Mouse (Mus musculus) neural tube, embryonic 14.5 days (tissue): ENCODE data around the gene Enpp5. TPM values are rescaled to one million over a fixed set of nuclear protein-coding genes. Genes with fewer than 3 reads are reported as not detected.

Experiments
- ATAC-seq: fragments of 200-750 bp; cut with Nextera tagmentation; 2 replicates; pipeline ENCODE4 v1.8.0; 2017; ENCODE audit warnings: low read depth, mild to moderate bottlenecking, moderate TSS enrichment, moderate library complexity
- H3K27ac ChIP-seq: fragments of 300-500 bp; sonication (generic); 2 replicates; pipeline ENCODE4 v1.5.1; 2014; ENCODE audit warnings: low read depth, mild to moderate bottlenecking, control low read depth, low read length, moderate library complexity, mixed read lengths
- H3K27me3 ChIP-seq: fragments of 300-500 bp; sonication (generic); 2 replicates; pipeline ENCODE4 v1.6.1; 2014; ENCODE audit warnings: low read length; ENCODE audit not compliant: control insufficient read depth, insufficient read depth
- H3K36me3 ChIP-seq: fragments of 300-500 bp; sonication (generic); 2 replicates; pipeline ENCODE4 v1.6.1; 2014; ENCODE audit warnings: low read length, mixed read lengths; ENCODE audit not compliant: control insufficient read depth, insufficient read depth
- H3K4me1 ChIP-seq: fragments of 300-500 bp; sonication (generic); 2 replicates; pipeline ENCODE4 v1.6.1; 2014; ENCODE audit warnings: low read length; ENCODE audit not compliant: control insufficient read depth, insufficient read depth
- H3K4me2 ChIP-seq: fragments of 300-500 bp; sonication (generic); 2 replicates; pipeline ENCODE4 v1.6.1; 2014; ENCODE audit warnings: mild to moderate bottlenecking, low read depth, low read length, control low read depth
- H3K4me3 ChIP-seq: fragments of 300-500 bp; sonication (generic); 2 replicates; pipeline ENCODE4 v1.5.1; 2014; ENCODE audit warnings: low read depth, low read length, control low read depth, mixed read lengths
- H3K9ac ChIP-seq: fragments of 300-500 bp; sonication (generic); replicated peaks from 2 replicates; pipeline ENCODE4 v1.6.1; 2014; ENCODE audit warnings: low read depth, mild to moderate bottlenecking, control low read depth, low read length, mixed read lengths
- H3K9me3 ChIP-seq: fragments of 300-500 bp; sonication (generic); 2 replicates; pipeline ENCODE4 v1.6.1; 2016; ENCODE audit warnings: low read length; ENCODE audit not compliant: control insufficient read depth
- WGBS: fragments of 180-500 bp; shearing (Covaris S2); extraction: QIAGEN DNeasy Blood & Tissue Kit; methylation state at CpG from one replicate; pipeline ENCODE4 v1.1.7; 2014; 5-methylcytosine and 5-hydroxymethylcytosine counted together
- polyA plus RNA-seq: library from polyadenylated mRNA; unstranded; fragments of >200 nt; fragmentation: Nextera tagmentation; extraction: Ambion mirVana; gene quantifications from 2 replicates; pipeline ENCODE4 v1.2.1, GENCODE M21; 2014

The Enpp5 gene
- polyA plus RNA-seq, 1 experiment from 2014 or later: 103 TPM

GRCm38 (mm10) chr17:44136018-44136417 is 57.4 kb downstream of the Enpp5 start:
- H3K27ac ChIP-seq: no peak overlapping the region
- 85% methylated on average over 8 of the region's 8 CpGs for WGBS
- no peak for ATAC-seq

More at GRCm38 (mm10) chr17:44136018-44136417, 57.4 kb downstream of the Enpp5 start:
- H3K9me3 ChIP-seq: no peaks in the 10 kb centered on the region
- no peaks in the 10 kb centered on the region for H3K36me3 ChIP-seq
- no peak overlapping the region for H3K9ac ChIP-seq
- no peaks in the 10 kb centered on the region for H3K27me3 ChIP-seq
- no peaks in the 10 kb centered on the region for H3K4me1 ChIP-seq
- no peak overlapping the region for H3K4me2 ChIP-seq
- H3K4me3 ChIP-seq: no peak overlapping the region

Other genes starting within 250 kb of the Enpp5 start
- 6.9 and 7.6 TPM in 2 replicates for gene Enpp4, start 27.0 kb downstream of the Enpp5 start, polyA plus RNA-seq
- 0.17 and 0.35 TPM in 2 replicates for gene Clic5, start 109.8 kb downstream of the Enpp5 start, polyA plus RNA-seq